Mouse (Mus musculus) G1E-ER4 (cell line): Measurements from ENCODE around the gene Deaf1. TPM values are rescaled to one million over a fixed set of nuclear protein-coding genes. Genes with fewer than 3 reads are reported as not detected.

ENCODE experiments used
- GATA1 ChIP-seq: IDR thresholded peaks from one replicate; pipeline ENCODE4 v1.8.0; 2012; ENCODE audit warnings: low read length, inconsistent platforms
- polyA plus RNA-seq: library from polyadenylated mRNA; stranded (reverse); fragments of >175 nt; gene quantifications from 2 replicates; pipeline ENCODE4 v1.2.3, GENCODE M21; 2012

Deaf1 gene
- polyA plus RNA-seq, 1 experiment = 72.4 TPM

DNA sequence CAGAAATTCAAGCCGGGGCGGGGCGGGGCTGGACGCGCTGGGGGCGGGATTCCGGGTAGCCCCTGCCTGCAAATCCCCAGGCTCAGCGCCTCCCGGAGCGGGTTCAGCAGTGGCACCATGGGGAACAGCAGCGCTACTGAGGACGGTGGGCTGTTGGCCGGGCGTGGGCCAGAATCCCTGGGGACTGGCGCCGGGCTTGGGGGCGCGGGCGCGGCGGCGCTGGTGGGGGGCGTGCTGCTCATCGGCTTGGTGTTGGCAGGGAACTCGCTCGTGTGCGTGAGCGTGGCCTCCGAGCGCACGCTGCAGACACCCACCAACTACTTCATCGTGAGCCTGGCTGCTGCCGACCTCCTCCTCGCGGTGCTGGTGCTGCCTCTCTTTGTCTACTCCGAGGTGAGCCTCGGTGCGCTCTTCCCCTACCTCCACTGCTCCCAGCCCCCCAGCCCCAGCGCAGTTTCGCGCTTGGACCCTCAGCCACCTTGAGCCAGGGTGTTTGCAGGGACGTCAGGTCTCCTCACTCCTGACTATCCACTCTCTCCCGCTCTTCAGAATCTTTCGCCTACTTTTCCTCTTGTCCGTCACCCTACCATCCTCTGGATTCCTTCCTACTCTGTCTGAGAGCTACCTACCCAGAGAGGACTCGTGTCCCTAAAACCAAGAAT is 35.4 kb downstream of the Deaf1 start, which contains the start of gene Drd4:
TSS of gene Drd4 (plus strand) at position 86 of the 662 bp plus-strand sequence.
- no peak for TF ChIP-seq GATA1

DNA sequence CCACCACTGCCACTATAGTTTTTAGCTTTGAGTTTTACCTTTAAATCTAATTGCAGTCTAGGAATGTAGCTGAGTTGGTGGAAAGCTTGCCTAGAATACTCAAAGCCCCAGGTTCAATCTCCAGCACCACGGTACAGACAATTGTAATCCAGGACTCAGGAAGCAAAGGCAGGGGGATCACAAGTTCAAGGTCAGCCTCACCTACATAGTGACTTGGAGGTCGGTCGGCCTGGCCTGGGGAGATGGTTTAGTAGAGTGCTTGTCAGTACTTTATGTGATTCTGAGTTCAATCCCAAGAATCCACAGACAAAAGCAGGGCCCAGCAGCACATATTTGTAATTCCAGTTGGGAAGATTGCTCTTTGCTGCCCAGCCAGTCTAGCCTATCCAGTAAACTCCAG is 39.4 kb downstream of the Deaf1 start:
- TF ChIP-seq GATA1 = no peak

DNA sequence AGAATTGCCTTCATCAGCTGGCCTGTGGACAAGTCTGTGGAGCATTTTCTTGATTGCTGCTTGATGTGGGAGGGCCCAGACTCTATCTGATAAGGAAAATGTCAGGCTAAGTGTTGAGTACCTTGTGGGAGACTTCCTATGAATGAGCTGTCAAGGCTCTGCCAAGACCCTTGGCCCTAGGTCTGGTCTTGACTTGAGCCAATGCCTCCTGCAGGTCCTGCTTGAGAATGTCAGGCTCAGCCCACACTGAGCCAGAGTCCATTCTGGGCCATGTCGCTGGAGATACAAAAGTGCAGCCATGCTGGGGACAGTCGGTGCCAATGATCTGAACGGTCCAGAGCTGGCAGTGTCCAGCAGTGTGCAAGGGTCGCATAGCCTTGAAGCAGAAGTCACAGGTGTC is 44.7 kb downstream of the Deaf1 start:
- TF ChIP-seq GATA1 = no peak

DNA sequence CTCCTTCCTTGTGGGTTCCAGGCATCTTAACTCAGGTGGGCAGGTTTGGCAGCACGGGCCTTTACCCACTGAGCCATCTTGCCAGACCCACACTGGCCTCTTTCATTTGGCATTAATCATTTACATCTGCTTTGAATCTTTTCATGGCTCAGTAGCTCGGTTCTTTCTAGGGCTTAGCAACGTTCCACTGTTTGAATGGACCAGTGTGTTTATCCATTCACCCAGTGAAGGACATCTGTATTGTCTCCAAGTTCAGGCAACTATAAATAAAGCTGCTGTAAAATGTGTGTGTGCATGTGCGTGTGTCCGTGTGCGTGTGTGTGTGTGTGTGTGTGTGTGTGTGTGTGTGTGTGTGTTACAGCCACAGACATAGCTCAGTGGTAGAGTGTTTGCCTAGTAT is 46.0 kb downstream of the Deaf1 start:
- no peak for TF ChIP-seq GATA1

DNA sequence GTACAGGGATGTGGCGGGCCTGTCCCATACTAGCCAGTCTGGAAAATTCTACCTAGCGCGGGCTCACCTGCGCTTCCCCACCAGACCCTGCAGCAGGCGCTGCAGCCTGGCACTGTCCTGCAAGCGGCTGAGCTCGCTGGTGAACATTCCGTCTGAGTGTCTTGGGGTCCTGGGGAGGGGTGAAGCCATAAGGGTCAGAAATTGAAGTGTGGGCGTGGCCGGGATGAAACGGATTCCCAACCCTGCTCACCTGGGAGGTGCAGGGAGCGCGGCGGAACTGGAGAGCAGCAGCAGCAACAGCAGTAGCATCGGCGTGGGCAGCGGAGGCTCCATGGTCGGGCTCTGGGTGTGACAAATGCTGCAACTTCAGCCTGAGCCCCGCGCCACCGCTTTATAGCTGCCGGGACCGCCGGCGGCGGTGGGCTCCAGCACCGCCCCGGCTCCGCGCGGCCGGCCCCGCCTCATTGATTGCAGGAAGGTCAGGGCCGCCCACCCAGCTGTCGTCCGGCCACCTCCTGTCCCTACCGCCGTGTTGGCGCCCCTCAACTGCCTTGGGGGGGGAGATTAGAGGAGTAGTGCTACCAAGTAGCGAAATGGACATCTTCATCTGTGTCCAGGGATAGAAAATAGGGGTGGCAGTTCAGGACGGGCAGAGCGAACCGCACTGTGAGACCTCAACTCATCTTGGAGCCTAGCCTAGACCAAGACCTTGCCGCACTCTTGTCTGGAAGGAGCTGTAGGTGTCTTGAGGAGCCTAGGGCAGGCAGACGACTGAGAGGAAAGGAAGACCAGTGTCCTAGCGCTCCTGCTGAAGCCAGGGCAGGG is 48.5 kb downstream of the Deaf1 start, which contains the start of gene Sct:
TSS of gene Sct (minus strand) at position 368 of the 825 bp plus-strand sequence.
- no peak for TF ChIP-seq GATA1

DNA sequence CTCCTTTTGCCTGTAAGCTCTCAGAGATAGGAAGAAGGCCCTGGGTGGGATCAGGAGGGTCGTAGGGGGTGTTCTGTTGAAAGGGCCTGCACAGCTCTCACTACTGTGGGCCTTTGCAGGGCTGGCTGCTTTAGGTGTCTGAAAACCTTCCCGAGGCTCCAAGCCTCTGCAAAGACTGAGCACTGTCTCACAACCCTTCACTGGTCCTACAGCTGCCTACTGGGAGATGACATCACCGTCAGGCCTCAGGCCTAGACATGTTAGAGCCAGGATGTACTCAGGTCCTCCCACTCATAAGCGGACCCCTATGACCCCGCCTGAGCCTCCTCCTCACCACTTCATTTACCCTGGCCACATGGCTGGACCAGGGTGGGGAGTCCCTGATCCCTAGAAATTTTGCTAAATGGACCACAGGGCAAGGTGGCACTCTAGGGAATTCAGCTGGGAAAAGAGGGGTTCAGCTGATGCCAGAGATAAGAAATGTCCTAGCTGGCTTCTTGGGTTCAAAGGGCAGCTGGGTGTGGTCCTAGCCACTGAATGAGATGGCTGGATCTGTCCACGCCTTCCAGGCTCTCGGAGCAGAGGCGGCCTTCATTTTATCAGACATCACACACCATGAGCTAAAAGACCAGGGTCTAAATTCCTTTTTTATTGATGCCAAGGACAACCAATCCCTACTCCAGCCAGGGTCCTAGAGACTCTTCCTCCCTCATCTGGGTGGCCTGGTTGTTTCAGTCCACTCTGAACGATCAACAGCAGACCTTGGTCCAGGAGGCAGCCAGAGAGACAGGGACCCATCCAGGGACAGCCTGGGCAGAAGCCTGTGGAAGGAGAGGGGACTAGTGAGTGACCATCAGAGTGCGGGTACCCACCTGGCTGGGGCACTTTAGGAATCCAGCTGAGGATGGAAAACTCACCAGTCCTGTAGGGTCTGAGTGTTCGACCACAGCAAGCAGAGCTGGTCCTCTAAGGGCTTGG is 49.5 kb downstream of the Deaf1 start:
- TF ChIP-seq GATA1 = no peak

DNA sequence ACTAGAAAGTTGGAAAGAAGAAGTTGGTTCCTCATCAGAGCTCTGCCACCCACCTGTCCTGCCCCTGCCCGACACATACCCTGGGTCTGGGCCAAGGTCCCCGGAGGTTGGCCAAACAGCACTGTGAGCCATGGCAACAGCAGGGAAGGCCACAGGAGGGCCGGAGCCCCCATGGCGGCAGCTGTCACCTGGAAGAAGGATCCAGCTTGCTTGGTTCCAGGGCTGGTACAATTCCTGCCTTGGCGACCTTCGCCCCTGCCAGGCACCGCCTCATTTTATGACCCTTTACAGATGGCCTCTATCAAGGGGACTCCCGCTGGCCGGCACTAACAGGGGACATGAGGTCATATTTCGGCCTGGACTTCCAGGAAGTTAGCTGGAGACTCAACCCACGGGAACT is 50.9 kb downstream of the Deaf1 start, which contains the start of gene Cdhr5:
TSS of gene Cdhr5 (minus strand) at position 241 of the 400 bp plus-strand sequence.
- no peak for TF ChIP-seq GATA1

DNA sequence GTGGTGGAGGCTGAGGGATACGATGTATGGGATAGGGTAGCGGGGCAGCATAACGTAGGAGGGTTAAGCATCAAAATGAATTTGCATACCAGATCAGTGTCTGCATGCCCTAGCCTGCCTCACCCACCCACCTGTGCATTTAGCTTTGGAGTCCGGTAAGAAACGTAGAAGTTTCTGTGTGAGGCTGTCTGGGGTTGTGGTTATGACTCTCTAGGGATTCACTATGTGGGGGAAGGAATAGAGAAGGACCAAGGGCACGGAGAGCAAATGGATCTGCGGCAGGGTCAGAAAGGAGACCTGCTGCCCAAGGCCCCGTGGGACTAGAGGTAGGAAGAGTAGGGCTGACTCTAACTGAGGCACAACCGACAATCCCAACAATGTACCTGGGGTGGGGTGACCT is 52.1 kb downstream of the Deaf1 start:
- no peak for TF ChIP-seq GATA1

DNA sequence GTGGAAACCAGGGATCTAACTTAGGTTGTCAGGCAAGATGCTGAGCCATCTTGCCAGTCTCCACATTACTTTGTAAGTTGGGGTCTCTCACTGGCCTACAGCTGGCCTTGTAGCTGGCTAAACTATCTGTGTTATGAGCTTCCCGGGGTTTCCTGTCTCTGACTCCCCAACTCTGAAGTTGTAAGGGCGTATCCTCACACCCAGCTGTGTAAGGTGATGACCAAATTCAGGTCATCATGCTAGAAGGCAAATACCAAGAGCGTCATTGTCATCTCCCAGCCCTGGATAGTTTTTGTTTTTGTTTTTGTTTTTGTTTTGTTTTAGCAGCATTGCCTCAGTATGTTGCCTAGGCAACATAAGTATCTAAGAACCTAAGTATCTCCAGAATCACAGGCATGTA is 56.9 kb downstream of the Deaf1 start:
- no peak for TF ChIP-seq GATA1

DNA sequence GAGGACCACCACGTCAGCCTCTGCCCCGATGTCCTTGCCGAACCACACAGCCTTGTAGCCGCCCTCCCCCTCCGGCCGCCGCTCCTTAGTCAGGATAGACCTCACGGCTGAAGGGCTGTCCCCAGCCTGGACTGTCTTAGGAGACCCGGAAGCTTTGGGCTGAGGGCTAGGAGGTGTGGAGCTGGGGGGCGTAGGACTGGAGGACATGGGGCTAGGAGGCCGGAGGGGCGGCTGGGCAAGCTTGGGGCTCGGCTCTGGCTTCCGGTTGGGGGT is 58.3 kb downstream of the Deaf1 start:
- TF ChIP-seq GATA1 = no peak

DNA sequence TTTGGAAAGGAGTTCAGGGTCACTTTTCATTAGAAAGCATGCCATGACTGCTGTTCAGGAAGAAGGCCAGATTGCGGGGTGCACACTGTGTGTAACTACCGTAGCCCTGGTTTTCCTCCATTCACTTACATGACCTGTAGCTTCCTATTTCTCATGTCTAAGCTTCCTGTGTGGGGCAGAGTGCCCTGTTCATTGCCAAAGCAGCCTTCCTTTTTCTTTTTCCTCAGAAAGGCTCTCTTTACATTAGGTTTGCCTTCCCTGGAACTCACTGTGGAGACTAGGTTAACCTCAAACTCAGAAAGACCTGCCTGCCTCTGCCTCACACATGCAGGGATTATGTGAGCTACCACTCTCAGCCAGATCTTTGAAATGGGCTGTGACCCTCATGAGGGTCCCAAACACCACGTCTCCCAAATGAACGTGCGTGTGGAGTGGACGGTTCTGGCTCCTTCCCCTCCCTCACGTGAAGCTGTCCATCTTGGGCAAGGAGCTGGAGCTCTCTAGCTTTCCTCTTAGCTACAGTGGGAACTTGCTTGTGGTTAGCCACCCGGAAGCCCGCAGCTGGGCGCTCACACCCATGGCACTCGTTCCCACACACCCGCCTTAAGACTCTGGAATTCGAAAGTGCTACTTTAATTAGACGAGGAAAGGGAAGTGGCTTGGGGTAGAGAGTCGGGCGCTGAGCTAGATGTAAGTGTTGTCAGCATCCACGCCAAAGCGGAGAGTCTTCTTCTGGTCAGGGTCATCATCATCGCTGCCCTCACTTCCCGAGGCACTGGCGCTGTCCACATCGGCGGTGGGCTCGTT is 58.8 kb downstream of the Deaf1 start:
- TF ChIP-seq GATA1 = no peak

DNA sequence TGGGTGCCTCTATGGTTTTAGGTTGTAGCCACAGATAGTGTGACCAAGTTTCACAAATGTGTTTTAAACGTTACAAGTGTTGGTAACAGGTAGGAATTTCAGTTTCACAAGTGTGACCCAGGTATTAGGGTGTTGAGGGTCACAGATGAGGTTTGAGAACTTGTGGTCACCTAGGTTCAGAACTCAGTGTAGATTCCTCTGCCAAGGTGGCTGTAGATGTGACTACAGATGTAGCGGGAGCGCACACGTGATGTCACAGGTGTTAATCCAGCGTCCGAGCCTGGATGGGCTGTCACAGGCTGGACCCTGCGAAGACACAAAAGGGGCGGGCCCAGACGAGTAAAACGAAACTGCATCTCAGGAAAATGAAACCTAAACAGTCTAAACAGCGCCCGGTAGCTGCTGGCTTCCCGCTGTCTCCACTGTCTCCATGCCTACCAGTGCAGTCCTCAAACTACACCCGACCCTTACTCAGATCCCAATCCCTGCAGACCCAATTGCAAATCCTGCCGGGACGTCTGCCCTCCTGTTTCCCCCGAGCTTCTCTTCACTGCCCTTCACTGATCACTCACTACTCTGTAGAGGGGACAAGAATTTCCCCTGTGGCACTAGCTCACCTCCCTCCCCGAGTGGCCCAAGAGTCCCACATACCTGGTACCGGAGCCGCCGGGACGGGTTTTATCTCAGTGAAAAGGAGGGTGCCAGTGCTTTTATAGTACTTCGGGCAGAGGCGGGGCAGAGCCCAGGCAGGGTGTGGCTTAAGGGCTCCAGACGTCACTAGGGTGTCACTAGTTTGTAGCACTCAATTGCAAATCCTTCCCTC is 61.5 kb downstream of the Deaf1 start, which contains the start of gene Irf7:
TSS of gene Irf7 (minus strand) at position 743 of the 823 bp plus-strand sequence.
- no peak for TF ChIP-seq GATA1

DNA sequence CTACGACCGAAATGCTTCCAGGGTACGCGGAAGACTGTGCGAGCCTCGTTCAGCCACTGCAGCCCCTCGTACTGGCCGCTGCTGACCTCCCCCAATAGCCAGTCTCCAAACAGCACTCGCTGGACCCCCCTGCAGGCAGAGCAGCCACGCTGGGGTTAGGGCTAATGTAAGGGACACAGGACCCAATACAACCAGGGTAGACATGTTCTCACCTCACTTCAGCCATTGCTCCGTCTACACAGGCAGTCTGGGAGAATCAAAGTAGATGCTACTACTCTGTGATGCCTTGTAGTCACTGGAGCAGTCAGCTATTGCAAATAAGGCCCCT is 62.1 kb downstream of the Deaf1 start:
- TF ChIP-seq GATA1 = no peak

DNA sequence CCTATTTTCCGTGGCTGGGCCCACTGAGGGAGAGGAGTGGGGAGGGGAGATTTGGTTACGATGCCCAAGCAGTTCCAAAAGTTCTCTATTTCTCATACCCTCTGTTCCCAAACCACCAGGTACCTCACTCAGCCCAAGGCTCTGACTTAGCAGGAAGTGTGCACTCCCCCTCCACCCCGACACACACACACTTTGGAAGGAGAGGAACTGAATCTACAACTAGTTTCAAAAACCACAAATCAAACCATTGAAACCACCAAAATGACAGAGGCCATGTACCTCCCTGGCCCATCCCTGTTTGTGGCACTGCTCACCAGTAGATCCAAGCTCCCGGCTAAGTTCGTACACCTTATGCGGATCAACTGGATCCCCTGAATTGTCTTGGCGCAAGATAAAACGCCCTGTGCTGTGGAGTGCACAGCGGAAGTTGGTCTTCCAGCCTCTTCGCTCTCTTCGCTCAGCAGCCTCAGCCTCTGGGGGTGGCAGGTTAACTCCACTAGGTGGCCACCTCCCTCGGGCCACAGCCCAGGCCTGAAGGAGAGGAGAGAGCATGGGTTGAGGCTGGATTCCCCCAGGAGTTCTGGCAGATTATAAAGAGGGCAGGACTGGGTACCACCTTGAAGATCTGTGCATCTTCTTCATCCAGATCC is 62.6 kb downstream of the Deaf1 start:
- TF ChIP-seq GATA1 = no peak
